Mouse (Mus musculus) ovary, postnatal 10 days (tissue): ENCODE results near the gene Pax8.

ENCODE experiments used
- DNase-seq: peaks from one replicate; pipeline ENCODE4 v3.0.0; 2022; ENCODE audit warnings: low spot score

Pax8 gene

DNA sequence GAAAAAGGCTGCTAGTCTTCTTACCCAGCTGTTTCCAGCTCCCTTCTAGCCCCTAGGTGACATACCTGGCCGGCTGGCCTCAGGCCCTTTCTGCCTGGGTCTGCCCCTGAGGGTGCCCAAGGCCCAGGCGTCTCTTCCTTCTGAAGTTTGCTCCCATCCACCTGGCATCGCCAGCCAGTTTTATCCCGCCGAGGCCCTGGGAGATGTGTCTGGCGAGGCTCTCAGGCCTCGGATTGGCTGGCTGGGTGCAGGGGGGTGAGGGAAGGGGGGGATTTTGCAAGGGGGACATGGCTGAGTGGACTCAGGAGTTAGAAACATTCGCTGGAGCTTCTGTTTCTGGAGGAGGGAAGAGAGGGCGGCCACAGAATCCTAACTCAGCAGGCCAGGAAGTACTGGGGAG is at the start of gene Pax8:
Gene Pax8, minus strand, starts transcription at position 180 of the 400 bp plus-strand sequence.
- no peak for DNase-seq

DNA sequence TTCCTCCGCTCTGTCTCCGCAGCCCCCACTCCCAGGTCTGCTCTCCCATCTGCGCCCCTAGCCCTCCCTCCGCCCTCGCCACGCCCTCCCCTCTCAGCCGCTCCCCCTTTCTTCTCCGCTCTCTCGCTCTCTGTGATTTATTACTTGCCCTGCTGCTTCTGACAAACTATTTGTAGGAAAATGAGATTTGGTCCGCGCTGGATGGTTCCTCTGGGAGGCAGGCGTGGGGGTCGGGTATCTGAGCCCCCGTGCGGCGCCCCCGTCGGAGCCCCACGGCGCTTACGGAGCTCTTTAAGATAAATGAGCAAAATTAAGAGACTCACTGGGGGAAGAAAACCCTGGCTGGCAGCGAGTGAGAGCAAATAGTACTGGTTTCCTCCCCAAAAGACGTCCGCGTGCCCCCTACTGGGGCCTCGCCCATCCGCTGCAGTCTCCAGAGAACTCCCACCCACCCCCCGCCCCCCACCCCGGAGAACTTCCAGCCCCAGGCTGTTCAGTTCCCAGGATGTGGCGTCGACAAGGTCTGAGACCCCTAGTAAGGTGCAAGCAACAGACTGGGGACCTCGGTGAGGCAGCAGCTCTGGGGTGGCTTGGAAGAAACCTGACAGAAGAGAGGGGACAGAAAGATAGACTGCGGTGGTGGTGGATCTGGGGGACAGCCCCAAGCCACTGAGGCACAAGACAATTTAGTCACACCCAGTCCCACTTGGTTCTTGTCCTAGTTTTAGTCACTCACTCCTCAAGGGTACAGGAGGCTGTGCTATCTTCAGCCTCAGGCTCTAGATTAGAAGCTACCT is 46.2 kb upstream of the Pax8 start:
- DNase-seq, result no peak

DNA sequence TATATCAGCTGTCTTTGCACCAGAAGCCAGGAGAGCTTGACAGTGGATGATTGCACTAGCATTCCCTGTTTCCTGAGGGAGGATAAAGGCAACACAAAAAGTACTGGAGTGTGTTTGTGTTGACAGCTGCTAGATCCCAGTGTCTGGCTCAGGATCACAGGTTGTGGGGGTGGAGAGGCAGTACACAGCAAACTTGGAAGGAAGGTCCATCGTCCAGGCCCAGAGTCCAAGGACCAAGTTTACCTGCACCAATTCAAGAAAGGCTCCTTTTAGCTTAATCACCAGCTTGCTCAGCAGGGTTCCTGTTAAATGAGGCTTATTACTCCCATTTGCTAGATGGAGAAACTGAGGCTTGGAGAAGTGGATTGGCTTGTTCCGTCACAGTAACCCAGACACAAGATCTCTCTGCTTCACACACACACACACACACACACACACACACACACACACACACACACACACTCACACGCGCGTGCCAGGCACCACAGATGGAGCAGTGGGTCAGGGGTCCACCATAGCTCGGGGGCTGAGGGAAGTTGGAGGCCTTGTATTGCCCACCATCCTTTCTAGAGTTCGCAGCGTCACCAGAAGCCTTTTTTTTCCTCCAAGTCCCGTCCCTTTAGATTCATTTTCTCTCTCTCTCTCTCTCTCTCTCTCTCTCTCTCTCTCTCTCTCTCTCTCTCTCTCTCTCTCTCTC is 45.3 kb upstream of the Pax8 start:
- DNase-seq, result no peak

DNA sequence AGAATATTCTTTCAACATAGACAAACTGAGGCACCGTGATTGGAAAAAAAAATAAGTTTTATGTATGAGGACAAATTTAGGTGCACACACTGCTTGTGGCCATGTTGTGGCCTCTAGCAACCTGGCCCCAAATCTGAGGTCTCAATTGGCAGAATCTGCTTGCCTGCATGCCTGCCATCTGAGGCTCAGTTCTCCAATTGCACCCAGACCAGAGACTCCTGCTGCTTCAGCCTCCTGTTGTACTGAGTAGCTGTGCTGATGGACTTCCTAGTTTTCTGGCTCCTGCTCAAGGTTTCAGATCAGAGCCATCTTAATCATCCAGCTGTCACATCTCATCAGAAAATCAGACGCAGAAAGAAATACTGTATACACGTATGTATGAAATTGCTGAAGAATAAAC is 41.5 kb upstream of the Pax8 start:
- no peak for DNase-seq

DNA sequence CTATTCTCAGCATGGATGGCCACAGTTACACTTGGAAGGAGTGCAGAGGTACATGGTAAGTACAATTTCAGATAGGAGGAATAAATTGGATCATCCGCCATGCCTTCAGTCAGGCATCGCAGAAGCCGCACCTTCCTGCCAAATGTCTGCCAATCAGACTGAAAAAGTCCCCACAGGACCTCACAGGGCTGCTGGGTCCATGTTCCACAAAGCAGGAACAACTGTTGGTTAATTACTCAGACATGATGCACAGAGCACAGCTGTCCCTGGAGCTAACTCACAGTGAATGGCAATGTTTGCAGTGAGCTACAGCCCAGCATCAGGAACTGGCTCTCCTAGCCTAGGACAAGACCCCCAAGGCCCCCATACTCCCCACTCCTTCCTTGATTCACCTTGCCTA is 32.0 kb upstream of the Pax8 start:
- DNase-seq, result no peak

DNA sequence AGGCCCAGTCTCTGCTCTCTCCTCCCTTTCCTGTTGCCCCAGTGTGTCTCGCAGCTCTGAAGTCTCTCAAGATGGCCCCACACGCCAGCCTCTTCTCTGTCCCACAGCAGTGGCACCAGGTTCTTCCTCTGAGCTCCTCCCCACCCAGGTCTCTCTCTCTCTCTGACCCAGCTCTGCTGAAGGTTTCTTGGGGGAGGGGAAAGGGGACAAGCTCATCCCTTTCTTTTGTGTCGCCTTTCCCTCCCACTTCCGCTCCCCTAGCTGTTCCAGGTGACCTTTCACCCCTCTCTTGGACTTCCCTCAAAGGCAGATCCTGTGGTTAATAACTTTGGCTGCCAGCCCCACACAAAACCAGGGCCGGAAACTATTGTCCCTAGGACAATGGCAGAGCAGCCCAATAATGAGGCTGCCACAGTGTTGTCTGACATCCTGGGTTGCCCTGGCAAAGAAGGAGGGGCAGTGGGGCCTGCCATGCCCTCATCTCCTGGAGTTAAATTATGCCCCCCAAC is 27.6 kb upstream of the Pax8 start:
- no peak for DNase-seq

DNA sequence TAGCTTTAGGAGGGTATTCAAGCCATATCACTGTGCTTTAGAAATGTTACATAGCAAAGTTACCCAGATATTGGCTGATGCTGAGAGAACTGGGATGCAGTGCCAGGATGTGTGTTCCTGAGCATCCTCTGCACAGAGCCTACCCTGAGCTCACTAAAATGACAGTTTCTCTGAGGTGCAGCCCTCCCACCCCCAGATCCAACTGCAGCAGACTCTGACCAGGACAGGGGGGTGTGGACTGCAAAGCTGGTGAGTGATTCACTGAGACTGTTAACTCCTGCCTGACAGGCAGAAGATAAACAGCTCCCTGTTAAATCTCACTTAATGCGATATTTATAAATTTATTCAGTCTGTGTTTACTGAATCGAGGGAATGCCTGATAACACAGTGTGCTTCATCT is 25.5 kb upstream of the Pax8 start:
- DNase-seq, result no peak

DNA sequence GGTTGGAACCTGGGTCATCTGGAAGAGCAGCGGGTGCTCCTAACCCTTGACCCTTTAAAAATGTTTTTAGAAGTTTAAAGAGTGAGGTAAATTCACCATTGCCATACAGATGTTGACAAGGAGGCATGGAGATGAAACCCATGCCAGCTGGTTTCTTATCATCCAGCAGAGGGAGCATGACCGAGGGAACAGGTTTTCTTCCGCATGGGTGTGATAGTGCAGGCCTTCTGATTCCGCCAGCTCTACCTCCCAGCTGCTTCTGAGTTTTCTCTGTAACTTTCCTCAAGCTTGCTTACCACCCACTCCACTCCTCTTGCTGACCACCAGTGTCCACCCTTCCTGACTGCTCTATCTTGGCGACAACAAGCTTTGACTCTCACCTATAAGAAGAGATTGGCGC is 15.2 kb upstream of the Pax8 start:
- DNase-seq, result no peak

DNA sequence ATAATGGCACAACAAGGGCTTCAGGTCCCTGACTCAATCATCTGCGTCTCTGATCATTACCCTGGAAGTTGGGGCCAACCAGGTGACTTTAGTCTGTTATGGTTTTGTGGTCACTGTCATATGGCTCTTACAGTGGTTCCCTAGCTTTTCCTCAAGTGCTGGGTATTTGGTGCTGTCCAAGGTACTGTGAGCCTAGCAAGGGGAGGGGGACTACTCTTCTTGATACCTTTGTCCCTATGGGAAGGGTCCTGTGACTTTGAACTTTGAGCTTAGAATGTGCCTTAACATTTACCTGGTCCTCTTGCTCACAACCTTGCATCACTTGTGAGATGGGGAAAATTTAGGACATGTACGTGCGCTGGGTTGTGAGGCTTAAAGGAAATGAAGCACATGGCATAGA is 13.3 kb upstream of the Pax8 start:
- no peak for DNase-seq

DNA sequence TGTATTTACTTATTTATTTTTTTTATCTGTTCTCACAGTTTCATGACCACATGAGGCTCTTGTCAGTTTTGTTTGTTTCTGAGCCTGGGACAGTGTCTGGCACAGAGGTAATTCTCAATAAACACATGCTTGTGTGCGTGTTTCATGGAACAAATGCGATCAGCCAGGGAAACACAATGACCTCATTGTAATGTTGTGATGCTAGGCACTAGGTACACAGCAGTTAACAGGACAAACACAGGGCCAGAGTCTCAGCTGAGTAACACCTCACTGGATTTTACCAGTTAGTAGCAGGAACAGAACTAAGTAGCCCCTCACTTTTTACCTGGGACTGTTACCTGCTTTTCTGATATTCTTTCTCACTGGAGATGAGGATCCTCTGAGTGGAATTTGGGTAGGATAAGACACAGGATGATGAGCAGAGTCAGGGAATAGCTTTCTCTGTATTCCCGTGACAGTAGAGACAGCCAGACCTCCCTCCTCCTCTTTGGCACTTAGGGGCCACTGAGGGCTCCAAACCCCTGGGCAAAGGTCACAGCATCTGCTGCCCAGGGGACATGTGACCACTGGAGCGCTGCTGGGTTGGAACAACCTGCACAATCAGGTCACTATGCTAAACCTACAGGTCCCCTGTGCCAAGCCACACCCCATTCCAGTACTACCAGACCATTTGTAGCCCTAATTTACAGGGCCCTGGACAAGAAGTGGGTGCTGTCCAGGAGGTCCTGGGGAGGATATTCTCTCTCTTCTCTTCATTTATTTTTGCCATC is 11.8 kb upstream of the Pax8 start:
- DNase-seq, result no peak

DNA sequence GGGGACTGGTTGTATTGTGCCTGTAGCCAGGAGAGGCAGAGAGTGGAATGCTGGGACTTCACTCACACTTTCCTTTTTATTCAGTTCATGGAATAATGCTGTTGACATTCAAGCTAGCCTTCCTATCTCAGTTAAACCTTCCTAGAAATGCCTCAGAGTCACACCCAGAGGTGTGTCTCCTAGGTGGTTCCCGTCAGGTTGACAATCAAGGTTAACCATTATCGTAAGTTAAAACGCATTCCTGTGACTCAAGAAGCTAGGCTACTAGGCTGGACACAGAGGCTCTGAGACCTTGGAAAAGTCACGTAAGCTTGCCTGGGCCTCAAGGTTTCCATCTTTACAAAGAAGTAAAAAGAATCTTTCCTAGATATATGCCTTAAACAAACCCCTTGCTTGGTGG is 10.0 kb upstream of the Pax8 start:
- DNase-seq, result no peak

DNA sequence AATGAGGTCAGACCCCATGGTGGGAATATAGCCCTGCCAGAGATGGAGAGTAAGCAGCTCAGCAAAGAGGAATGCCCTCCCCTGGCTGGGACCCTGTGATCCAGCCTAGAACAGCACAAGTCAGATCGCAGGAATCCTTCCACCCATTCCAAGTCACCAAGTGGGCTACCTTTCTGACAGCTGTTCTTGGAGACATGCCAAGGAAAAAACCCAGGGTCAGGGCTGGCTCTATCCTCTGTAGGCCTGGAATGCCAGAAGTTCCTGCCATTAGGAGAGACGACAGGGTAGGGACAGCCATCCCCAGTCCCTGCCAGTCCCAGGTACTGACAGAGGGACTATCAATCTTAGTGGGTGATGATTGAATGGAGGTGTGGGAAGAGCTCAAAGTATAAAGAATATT is 4.5 kb upstream of the Pax8 start:
- DNase-seq, result no peak

DNA sequence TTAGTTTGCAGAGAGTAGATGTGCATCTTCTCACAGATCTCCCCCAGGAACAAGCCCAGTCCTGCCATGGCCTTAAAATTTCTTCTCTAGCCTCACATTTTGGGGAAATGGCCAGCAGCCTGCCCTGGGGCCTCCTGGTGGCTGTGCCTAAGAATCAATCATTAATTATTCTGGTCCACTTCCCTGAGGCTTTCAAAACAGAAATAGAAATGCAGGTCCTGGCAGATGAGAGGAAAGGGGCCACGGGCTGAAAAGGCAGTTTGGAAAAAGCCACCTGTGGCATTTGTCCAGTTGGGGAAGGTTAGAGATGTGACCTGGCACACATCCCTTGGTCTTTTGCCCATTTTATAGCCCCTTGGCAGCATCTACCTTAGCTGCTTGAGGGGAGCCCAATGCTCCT is 3.8 kb upstream of the Pax8 start:
- no peak for DNase-seq

DNA sequence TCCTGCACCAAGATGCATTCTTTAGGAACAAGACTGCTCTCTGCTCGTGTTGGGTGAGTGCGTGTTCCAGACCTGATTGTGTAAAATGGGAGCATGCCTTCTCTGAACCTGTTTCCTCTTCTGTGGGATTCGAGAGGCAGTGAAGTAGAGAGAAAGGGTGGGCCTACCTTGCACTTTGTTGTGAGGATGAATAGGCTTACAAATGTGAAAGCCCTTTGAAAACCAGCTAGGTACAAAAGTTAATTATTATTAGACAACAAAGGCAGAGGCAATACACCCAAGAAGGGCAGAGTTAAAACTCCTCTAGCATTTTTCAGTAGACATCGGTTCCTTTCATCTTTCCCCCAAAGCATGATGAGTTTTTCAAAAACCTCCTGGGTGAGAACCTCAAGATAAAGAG is 3.2 kb upstream of the Pax8 start:
- DNase-seq, result no peak

DNA sequence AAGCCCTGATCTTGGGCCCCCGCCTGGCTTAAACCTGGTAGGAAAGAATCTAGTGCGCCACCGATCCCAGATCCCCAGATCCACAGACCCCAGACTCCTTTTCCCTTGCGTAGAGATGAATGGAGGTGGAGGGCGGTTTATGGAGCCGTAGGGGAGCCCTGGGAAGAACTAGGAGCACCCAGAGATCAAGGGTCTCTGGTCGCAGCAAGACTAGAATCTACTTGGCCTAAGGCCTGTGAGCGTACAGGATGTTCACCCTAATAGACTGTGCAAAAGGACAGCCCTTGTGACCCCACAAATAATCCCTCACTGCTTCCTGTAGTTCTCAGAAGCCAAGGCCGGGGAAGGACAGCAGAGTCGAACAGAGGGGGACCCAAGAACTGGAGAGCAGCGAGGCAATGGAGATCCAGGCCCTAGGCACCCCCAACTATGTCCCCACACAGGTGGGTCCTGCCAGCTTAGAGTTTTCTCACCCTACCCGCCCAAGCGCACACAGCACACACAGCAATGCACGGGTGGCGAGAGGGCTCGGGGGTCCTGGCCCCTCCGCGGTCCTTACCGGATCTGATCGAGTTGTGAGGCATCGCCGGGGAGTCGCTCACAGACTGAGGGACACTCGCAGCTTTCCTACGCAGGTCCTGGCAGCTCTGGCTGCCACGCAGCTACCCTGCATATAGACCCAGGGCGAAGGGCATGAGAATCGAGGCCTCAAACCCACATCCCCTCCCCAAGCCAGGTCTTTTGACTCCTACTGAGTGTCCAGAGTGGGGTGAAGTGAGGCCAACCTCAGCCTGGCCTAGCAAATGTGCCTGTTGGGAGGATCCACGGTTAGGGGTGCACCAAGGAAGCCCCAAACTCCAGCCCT is 653 bp downstream of the Pax8 start:
- no peak for DNase-seq

DNA sequence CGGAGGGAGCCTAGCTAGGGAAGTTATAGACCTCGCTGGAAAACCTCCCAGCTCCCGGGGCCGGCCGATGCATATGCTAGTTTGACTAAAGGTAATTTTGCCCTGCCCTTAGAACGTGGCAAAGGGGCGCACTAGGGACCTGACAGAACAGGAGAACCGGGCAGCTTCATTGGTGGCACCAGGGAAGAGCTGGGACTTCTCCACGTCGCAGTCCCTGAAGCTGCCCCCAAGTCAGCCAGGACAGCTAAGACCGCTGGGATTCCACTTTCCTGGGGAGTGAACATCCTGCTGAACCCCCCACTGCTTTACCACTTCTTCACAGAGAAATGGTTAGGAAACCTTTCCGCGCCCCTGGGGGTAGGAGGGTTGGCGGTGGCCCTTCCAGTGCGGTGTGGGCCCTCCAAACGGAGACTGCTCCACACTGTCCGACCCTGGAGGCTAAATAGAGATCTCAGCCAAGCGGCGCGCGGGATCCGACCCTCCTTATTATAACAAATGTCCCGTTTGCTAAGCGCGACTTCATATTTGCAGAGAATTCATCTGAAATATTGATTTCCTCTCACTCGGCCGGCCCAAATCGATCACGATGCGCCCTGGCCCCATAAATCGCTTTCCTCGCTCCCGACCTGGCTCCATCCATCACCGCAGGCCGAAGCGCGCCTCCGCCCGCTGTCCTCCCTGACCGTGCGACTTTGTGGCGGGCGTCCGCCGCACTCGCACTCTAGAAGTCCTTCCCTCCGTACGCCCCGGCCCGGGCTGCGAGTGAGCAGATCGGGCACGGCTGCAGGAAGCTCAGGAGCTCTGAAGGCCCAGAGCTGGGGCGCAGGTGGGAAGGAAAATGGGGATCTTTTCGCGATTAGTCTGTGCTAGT is 1.5 kb downstream of the Pax8 start:
- DNase-seq, result no peak

DNA sequence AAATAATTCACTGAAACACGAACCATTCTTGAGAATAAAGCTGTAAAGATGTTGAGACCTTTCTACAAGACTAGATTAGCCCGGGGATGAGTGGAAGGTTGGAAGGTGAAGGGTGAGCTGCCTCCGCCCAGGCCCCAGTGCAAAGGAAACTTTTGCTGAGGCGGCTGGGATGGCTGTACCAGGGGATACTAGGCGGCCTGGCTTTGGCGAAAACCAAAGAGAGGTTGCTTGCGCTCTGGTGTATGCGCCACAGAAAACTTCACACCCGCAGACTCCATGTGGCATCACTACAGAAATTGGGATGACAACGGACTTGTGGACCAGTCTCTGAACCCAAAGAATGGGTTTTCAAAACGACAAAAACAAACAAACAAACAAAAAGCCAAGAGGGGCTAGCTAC is 2.7 kb downstream of the Pax8 start:
- no peak for DNase-seq

DNA sequence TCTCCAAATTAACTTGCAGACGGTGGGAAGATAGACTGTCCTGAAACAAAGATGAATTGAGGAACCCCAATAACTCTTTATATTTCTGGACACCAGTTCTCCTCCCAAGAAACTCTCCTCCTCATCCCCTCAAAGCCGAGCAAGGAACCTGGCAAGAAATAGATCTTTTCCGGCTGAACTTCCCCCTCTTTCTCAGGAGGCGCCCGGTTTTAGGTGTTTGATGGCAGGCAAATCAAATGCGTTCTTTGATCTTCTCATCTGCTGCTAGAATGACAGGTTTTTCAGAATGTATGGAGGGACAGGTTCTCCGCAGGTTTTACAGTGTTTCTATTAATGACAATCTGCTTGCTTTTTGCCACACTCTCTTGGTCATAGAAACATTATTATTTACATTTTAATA is 3.3 kb downstream of the Pax8 start:
- no peak for DNase-seq

DNA sequence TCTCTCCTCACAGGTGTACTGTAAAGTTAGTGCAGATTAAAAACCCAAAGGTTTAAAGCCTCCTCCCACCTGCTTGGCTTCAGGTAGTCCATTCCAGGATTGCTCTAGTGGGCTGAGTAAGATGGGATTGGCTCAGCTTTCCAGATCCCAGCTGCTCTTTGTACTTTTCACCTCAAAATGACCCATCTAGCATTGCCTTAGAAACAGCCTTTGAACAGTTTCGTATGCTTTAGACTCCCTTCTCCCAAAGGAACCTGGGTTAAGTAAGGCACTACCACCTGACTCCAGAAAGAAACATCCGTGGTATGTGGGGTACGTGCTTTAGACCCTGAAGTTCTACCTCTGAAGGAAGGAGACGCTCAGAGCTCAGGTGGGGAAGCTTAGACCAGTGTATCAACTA is 6.3 kb downstream of the Pax8 start:
- DNase-seq, result no peak

DNA sequence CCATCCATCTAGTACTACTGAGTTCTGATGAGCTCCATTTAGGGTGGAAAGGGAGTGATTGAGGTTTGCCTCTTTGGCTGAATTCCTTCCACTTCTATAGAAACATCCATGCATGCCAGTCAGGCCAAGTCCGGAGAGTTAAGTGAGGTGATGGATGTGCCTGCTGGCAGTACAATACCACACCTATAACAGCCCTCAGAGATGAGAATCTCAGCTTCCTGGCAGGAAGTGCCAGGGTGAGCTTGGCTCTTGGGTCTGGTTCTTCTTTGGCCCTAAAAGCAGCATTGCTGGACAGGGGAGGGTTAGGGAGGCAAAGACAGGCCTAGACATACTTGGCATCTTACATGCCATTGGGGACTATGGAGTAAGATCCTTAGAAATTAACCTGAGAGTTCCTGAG is 7.0 kb downstream of the Pax8 start:
- no peak for DNase-seq

DNA sequence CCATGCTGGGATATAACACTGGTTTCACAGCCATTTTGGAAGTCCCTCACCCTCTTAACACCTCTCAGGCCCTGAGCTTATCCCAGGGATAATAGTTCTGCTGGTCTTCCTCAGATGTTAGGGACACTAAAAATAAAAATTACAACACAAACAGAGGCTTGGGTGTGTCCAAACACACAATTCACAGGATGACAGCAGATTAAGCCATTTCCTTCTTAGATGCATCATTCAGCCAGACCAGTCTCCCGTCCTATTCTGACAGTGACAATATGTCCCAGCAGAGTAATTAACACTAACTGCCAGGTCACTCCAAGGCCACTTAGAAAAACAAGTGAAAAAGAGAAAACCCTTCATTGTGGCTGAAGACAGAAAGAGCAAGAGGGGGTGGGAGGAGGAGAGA is 8.2 kb downstream of the Pax8 start:
- DNase-seq, result no peak
